Mouse (Mus musculus) testis, adult 2 months (tissue): ENCODE measurements around the gene Ust.

Experiments used
- CTCF ChIP-seq: fragments of 200-500 bp; IDR thresholded peaks from 2 replicates; pipeline ENCODE4 v1.5.1; 2012; ENCODE audit warnings: low read depth, mild to moderate bottlenecking, inconsistent platforms, low read length, moderate library complexity; ENCODE audit not compliant: control insufficient read depth, insufficient read depth, insufficient replicate concordance
- POLR2A ChIP-seq: fragments of 200-500 bp; IDR thresholded peaks from 2 replicates; pipeline ENCODE4 v1.6.1; 2012; ENCODE audit warnings: low read depth, mild to moderate bottlenecking, inconsistent platforms, low read length, moderate library complexity; ENCODE audit not compliant: control insufficient read depth

- TF ChIP-seq CTCF: no peak
- no peak for TF ChIP-seq POLR2A
Measured at GRCm38 (mm10) chr10:8212611-8213226, 305.9 kb downstream of the Ust start.
